Mouse (Mus musculus) bone marrow macrophage, adult 2 months (primary cell): ENCODE measurements around the gene Ppp1cb. TPM values are rescaled to one million over a fixed set of nuclear protein-coding genes. Genes with fewer than 3 reads are reported as not detected.

Experiments used
- H3K27ac ChIP-seq: 2 replicates; pipeline ENCODE4 v1.5.1; 2012; ENCODE audit warnings: low read depth, low read length; ENCODE audit not compliant: insufficient read depth
- H3K4me1 ChIP-seq: 2 replicates; pipeline ENCODE4 v1.6.1; 2012; ENCODE audit warnings: low read length; ENCODE audit not compliant: control insufficient read depth, insufficient read depth
- H3K4me3 ChIP-seq: 2 replicates; pipeline ENCODE4 v1.5.1; 2012; ENCODE audit warnings: mild to moderate bottlenecking, low read length, moderate library complexity; ENCODE audit not compliant: insufficient read depth
- CTCF ChIP-seq: IDR thresholded peaks from 2 replicates; pipeline ENCODE4 v1.5.1; 2012; ENCODE audit warnings: low read depth, mild to moderate bottlenecking, low read length, moderate library complexity
- POLR2A ChIP-seq: IDR thresholded peaks from 2 replicates; pipeline ENCODE4 v1.6.1; 2012; ENCODE audit warnings: mild to moderate bottlenecking, low read depth, low read length, borderline replicate concordance
- polyA plus RNA-seq: library from polyadenylated mRNA; stranded (reverse); fragments of >200 nt; gene quantifications from 2 replicates; pipeline ENCODE4 v1.2.4, GENCODE M21; 2012; ENCODE audit not compliant: missing spikeins, insufficient read depth, insufficient read length

The Ppp1cb gene
- polyA plus RNA-seq, 1 experiment: 177 TPM

DNA sequence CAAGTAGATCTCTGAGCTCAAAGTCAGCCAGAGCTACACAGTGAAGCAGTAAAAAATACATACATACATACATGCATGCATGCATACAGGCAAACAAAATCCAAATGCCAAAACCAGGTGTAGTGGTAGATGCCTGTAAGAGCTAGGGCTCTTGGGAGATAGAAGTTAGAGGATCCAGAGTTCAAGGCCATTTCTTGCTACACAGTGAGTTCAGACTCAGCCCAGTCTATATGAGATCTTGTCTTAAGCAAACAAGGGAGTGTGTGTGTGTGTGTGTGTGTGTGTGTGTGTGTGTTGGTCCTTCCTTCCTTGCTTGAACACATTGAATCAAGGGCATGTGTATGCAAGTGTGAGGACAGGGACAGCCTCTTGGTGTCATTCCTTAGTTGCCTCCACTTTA is 17.9 kb downstream of the Ppp1cb start:
- TF ChIP-seq POLR2A (no peak), CTCF (no peak)

DNA sequence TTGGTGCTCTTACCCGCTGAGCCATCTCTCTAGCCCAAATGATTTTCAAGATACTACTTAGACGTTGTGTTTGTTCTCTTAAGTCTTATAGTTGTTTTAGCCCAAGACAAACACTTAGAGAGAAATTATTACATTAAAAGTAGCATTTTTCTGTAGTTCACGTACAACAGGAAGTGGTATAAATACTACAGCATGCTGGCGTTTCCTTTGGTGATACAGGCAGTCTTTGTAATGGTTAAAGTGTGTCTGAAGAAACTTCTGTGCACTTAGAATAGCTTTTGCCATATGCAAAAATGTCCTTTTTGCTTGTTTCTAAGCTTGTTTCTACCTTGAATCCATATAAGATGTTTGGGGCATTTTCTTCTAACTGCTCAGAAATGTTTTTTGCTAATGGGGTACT is 20.3 kb downstream of the Ppp1cb start:
- H3K4me1 ChIP-seq: peaks cover 4% of the 10 kb centered on the region; the same call in 1 of the 2 replicates
- H3K27ac ChIP-seq: no peak overlapping the region
- no peak for TF ChIP-seq CTCF
- TF ChIP-seq POLR2A: no peak
- no peak overlapping the region for H3K4me3 ChIP-seq

More for the DNA sequence above, 17.9 kb downstream of the Ppp1cb start:
- no peak overlapping the region for H3K27ac ChIP-seq
- peaks cover 9% of the 10 kb centered on the region for H3K4me1 ChIP-seq
- no peak overlapping the region for H3K4me3 ChIP-seq

DNA sequence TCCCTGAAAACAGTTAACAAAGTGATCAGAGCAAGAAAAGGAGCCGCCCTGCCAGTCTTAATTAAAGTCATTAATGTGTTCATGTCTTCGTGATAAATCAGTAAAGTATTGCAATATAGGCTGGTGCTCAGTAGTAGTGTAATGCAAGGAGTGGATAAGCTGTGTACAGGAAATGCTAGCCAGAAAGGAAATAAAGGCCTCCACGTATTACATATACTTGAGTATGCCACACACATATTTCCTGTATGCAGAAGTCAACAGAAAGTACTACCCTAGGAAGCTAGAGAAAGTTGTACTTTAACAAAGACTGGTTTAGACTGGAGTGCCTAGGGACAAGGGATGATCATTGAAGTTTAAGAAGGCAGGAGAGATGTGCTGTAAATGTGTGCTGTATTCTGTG is 26.8 kb downstream of the Ppp1cb start:
- TF ChIP-seq POLR2A (no peak), CTCF (no peak)
- Histone ChIP-seq H3K4me1 (no peaks in the 10 kb centered on the region), H3K4me3 (no peak overlapping the region), H3K27ac (no peak overlapping the region)

DNA sequence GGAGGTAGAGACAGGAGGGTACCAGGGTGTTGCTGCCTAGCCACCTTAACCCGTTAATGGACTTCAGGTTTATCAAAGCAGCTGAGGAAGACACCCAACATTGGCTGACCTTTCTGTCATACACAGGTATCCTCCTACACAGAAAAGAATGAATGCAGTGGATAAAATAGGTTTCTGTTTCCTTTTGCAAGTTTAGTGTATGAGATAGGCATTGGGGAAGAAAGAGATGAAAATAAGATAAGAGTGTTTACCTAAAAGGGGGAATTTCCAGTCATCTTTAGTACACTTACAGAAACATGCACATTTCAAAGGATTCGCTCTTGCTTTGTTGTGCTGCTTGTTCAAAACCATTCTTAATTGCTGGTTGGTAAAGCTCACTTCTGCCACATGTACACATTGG is 29.4 kb downstream of the Ppp1cb start:
- no peak overlapping the region for H3K4me3 ChIP-seq
- TF ChIP-seq POLR2A (no peak), CTCF (no peak)
- no peak overlapping the region for H3K27ac ChIP-seq
- no peaks in the 10 kb centered on the region for H3K4me1 ChIP-seq

DNA sequence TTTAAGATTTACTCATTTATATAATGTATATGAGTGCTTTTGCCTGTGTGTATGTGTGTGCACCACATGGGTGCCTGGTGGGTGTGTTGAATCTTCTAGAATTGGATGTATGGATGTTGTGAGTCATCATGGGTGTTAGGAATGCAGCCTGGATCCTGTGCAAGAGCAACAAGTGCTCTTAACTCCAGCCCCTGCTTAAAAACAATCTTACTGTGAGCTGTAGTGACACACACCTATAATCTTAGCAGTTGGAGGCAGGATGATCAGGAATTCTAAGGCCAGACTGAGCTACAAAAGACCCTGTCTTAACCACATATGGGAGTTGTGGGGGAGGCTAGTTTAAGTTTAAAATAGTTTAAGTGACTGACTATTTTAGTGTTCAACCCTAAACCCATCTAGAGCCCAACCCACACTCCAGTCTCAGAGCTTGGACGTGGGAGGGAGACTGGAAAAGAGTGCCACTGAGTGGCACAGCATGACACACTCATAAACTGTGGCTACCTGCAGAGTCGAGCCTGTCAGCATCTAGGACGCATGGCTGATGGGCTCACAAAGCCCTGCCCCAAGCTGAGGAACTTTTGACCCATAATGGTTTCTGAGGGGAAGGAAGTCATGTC is 35.5 kb downstream of the Ppp1cb start:
- Histone ChIP-seq H3K4me1 (no peaks in the 10 kb centered on the region), H3K27ac (no peak overlapping the region), H3K4me3 (no peak overlapping the region)
- TF ChIP-seq POLR2A (no peak), CTCF (no peak)

DNA sequence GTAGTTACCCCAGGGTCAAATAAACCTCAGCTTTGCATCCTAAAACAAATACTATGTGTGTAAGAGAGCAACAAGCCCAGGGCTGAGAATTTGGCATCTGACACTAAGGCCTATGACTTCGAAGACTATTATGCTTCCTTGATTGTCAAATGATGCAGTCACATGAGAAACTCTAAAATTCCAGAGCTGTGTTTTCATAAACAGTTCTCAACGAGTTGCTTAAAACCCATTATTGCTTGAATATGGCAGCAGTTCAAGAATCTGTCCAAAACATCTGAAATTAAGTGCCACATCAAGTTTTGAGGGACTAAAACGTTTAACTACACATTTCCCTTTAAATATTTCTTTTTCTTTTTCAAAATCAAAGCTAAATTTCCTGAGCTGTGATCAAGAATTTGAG is 50.1 kb downstream of the Ppp1cb start:
- Histone ChIP-seq H3K4me3 (no peak overlapping the region), H3K4me1 (peaks cover 2% of the 10 kb centered on the region; the same call in 1 of the 2 replicates), H3K27ac (no peak overlapping the region)
- TF ChIP-seq POLR2A (no peak), CTCF (no peak)

DNA sequence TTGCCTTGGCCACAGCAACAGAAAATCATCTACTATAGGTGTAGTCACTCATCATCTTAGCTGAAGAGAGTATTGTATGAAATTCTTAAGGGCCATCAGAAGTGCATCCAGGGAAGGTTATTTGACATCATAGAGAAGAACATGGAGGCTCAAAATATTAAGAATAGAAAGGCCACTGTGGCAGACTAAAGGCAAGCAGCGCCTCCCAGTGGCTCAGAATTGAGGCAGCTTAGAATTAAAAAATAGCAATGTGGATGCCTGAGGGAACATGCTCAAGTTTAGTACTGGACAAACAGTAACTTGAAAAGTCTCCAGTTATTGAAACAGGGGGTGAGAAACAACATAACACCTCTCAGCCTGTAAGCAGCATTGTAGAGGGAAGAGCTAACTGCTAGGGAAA is 61.7 kb downstream of the Ppp1cb start:
- no peak overlapping the region for H3K4me3 ChIP-seq
- TF ChIP-seq POLR2A (no peak), CTCF (peak; percentile 31; the same call in 1 of the 2 replicates)

DNA sequence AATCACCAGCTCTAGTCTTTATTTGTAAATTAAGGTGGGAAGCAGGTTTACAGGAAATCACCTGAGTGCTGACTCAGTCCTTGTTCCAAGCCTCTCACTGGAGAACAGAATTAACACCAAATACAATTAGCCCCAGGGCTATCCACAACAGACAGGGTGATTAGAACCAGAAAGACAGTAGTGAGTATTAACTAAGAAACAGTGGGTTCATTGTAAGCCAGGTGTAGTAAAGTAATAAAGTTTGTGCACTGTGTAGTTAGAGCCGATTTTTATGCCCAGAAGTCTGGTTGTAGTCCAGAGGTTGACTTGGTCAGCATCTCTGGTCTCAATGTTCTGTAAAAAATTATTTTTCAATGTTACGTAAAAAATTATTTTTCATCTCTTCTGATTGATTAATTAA is 90.8 kb downstream of the Ppp1cb start:
- no peak overlapping the region for H3K4me3 ChIP-seq
- no peak for TF ChIP-seq POLR2A
- no peak for TF ChIP-seq CTCF
- H3K4me1 ChIP-seq: no peaks in the 10 kb centered on the region
- H3K27ac ChIP-seq: no peak overlapping the region

More for the DNA sequence above, 61.7 kb downstream of the Ppp1cb start:
- Histone ChIP-seq H3K4me1 (peaks cover 4% of the 10 kb centered on the region), H3K27ac (no peak overlapping the region)

DNA sequence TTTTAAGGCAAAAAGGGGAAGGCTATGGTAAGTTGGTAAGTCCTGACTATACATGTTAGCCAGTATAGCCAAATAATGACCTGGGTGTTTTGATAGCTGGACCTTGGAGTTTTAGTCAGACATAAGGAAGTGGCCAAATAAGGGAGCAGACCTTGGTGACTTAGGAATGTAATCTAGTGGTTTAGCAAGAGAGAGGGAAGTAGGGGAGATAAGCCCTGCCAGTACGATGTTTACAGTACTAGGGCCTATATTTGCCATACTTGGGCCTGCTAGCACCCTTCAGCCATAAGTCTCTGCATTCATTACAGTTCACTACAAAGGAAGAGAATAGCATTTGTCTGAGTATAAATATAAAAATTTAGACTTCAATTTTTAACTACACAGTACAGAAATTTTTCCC is 106.1 kb downstream of the Ppp1cb start:
- Histone ChIP-seq H3K4me3 (no peak overlapping the region), H3K4me1 (no peaks in the 10 kb centered on the region), H3K27ac (no peak overlapping the region)
- no peak for TF ChIP-seq POLR2A
- no peak for TF ChIP-seq CTCF

Other genes with a start within 250 kb of the Ppp1cb start
- not detected in 2 replicates for gene Plb1, start 226.1 kb upstream of the Ppp1cb start, polyA plus RNA-seq
- not detected in 2 replicates for gene Yes1, start 152.3 kb downstream of the Ppp1cb start, polyA plus RNA-seq